Mouse (Mus musculus) myocyte (in vitro differentiated cells): ENCODE data around the gene Raph1. TPM values are rescaled to one million over a fixed set of nuclear protein-coding genes. Genes with fewer than 3 reads are reported as not detected.

Source experiments
- H3K27me3 ChIP-seq: one replicate; pipeline ENCODE4 v1.6.1; 2011; ENCODE audit not compliant: control insufficient read depth, insufficient read depth, insufficient read length
- H3K36me3 ChIP-seq: one replicate; pipeline ENCODE4 v1.6.1; 2011; ENCODE audit not compliant: control insufficient read depth, insufficient read depth
- H3K4me2 ChIP-seq: one replicate; pipeline ENCODE4 v1.6.1; 2011; ENCODE audit warnings: low read depth, control low read depth
- H3K4me3 ChIP-seq: one replicate; pipeline ENCODE4 v1.5.1; 2011; ENCODE audit warnings: mild to moderate bottlenecking, control low read depth, moderate library complexity
- H3K79me2 ChIP-seq: one replicate; pipeline ENCODE4 v1.6.1; 2011; ENCODE audit not compliant: control insufficient read depth, insufficient read depth
- H3ac ChIP-seq: one replicate; pipeline ENCODE4 v1.6.1; 2011; ENCODE audit not compliant: control insufficient read depth, insufficient read length
- CEBPB ChIP-seq: IDR thresholded peaks from 2 replicates; pipeline ENCODE4 v1.6.1; 2011; ENCODE audit warnings: mild to moderate bottlenecking, moderate library complexity; ENCODE audit not compliant: poor library complexity, insufficient read depth, severe bottlenecking
- E2F4 ChIP-seq: IDR thresholded peaks from one replicate; pipeline ENCODE4 v1.6.1; 2011; ENCODE audit warnings: mild to moderate bottlenecking, control low read depth, moderate library complexity; ENCODE audit not compliant: insufficient read depth
- MAX ChIP-seq: IDR thresholded peaks from one replicate; pipeline ENCODE4 v1.6.1; 2011; ENCODE audit warnings: low read depth, mild to moderate bottlenecking, control low read depth
- MYOD1 ChIP-seq, 3 experiments: IDR thresholded peaks; one replicate each; pipeline ENCODE4 v1.6.1; 2011; ENCODE audit warnings: control low read depth in 2 of 3, low read depth in 2 of 3, mild to moderate bottlenecking in 2 of 3, moderate library complexity in 1 of 3; ENCODE audit not compliant: insufficient read length in 2 of 3, control insufficient read depth in 1 of 3
- MYOG ChIP-seq, 3 experiments: IDR thresholded peaks; one replicate each; pipeline ENCODE4 v1.6.1; 2011; ENCODE audit warnings: control low read depth in 2 of 3, low read depth in 2 of 3, mild to moderate bottlenecking in 2 of 3; ENCODE audit not compliant: insufficient read length in 2 of 3, control insufficient read depth in 1 of 3, insufficient read depth in 1 of 3
- POLR2A ChIP-seq: IDR thresholded peaks from one replicate; pipeline ENCODE4 v1.6.1; 2011; ENCODE audit warnings: low read depth, mild to moderate bottlenecking, control low read depth, moderate library complexity; ENCODE audit not compliant: insufficient read length
- POLR2AphosphoS2 ChIP-seq: IDR thresholded peaks from one replicate; pipeline ENCODE4 v1.6.1; 2011; ENCODE audit warnings: low read depth, control low read depth; ENCODE audit not compliant: insufficient read length
- REST ChIP-seq: IDR thresholded peaks from one replicate; pipeline ENCODE4 v1.6.1; 2011; ENCODE audit warnings: mild to moderate bottlenecking, control low read depth, moderate library complexity; ENCODE audit not compliant: insufficient read depth, insufficient read length
- SRF ChIP-seq: IDR thresholded peaks from one replicate; pipeline ENCODE4 v1.6.1; 2011; ENCODE audit warnings: low read depth; ENCODE audit not compliant: control insufficient read depth, insufficient read length
- TCF12 ChIP-seq: IDR thresholded peaks from one replicate; pipeline ENCODE4 v1.6.1; 2011; ENCODE audit warnings: mild to moderate bottlenecking, control low read depth; ENCODE audit not compliant: poor library complexity, insufficient read depth, severe bottlenecking
- TCF3 ChIP-seq: IDR thresholded peaks from one replicate; pipeline ENCODE4 v1.6.1; 2011; ENCODE audit warnings: low read depth, control low read depth; ENCODE audit not compliant: insufficient read length
- USF1 ChIP-seq: IDR thresholded peaks from one replicate; pipeline ENCODE4 v1.6.1; 2011; ENCODE audit warnings: low read depth, mild to moderate bottlenecking, control low read depth, moderate library complexity
- polyA plus RNA-seq: library from polyadenylated mRNA; unstranded; fragments of >200 nt; fragmentation: generic; extraction: Trizol; gene quantifications from one replicate; pipeline ENCODE4 v1.2.1, GENCODE M21; 2012; ENCODE audit warnings: missing spikeins

Raph1 gene
- polyA plus RNA-seq, 1 experiment, result 7.4 TPM

DNA sequence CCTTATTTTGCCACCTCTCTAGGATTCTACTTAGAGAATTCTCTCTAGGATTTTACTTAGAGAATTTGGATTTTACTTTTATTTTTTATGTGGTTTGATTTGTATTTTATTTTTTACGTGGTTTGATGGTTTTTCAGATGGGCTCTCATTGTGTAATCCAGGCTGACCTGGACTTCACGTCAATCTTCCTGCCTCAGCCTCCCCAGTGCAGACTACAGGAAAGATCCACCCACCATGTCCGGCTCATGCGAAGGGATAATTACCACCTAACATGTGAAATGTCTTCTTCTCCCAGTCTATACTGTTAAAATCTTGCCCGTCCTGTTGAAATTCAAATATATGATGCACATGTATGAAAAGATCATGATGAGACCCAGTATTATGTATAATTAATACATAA, 2.2 kb downstream of the Raph1 start:
- no peaks in the 10 kb centered on the region for H3K27me3 ChIP-seq
- peak overlapping the region; percentile 89 for H3K4me2 ChIP-seq
- peaks cover 8% of the 10 kb centered on the region for H3K36me3 ChIP-seq
- no peak for TF ChIP-seq MYOD1 (IDR thresholded peaks at IDR 0.05; ENCODE audit: control insufficient read depth in 1 of 3, insufficient read length in 2 of 3, low read depth in 2 of 3)
- no peak for TF ChIP-seq TCF3
- TF ChIP-seq CEBPB, result no peak
- no peak for TF ChIP-seq TCF12
- TF ChIP-seq POLR2AphosphoS2, result no peak
- no peak for TF ChIP-seq POLR2A
- TF ChIP-seq MYOG (IDR thresholded peaks at IDR 0.05; ENCODE audit: control insufficient read depth in 1 of 3, insufficient read depth in 1 of 3, insufficient read length in 2 of 3, low read depth in 2 of 3), result no peak
- TF ChIP-seq E2F4, result no peak
- TF ChIP-seq REST, result no peak
- TF ChIP-seq MAX, result no peak
- TF ChIP-seq SRF, result no peak
- no peak for TF ChIP-seq USF1
- peak overlapping the region; percentile 49 for H3K4me3 ChIP-seq
- H3ac ChIP-seq, result no peak overlapping the region
- peaks cover 63% of the 10 kb centered on the region for H3K79me2 ChIP-seq

DNA sequence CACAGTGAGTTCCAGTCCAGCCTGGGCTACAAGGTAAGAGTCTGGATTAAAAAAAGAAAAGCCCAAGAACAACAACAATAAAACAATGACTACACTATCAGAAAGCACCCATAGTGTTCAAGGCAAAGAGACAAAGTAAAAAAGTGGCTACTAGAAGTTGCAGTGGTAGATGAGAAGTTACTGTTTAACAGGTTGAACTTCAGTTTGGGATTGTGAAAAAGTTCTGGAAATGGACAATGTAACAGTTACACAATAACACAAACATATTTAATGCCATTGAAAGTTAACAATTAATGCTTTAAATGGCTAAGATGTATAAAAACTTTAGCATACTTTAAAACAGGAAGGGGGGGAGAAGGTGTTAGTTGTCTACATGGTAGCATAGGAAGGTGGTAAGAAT, 3.9 kb downstream of the Raph1 start:
- H3K4me3 ChIP-seq, result no peak overlapping the region
- no peaks in the 10 kb centered on the region for H3K27me3 ChIP-seq
- H3K4me2 ChIP-seq, result no peak overlapping the region
- peaks cover 8% of the 10 kb centered on the region for H3K36me3 ChIP-seq
- H3K79me2 ChIP-seq, result peaks cover 80% of the 10 kb centered on the region
- TF ChIP-seq MAX (no peak), CEBPB (no peak), POLR2A (no peak), MYOD1 (IDR thresholded peaks at IDR 0.05; ENCODE audit: control insufficient read depth in 1 of 3, insufficient read length in 2 of 3, low read depth in 2 of 3) (no peak), POLR2AphosphoS2 (no peak), MYOG (IDR thresholded peaks at IDR 0.05; ENCODE audit: control insufficient read depth in 1 of 3, insufficient read depth in 1 of 3, insufficient read length in 2 of 3, low read depth in 2 of 3) (no peak), TCF3 (no peak), REST (no peak), E2F4 (no peak), USF1 (no peak), SRF (no peak), TCF12 (no peak)
- no peak overlapping the region for H3ac ChIP-seq

DNA sequence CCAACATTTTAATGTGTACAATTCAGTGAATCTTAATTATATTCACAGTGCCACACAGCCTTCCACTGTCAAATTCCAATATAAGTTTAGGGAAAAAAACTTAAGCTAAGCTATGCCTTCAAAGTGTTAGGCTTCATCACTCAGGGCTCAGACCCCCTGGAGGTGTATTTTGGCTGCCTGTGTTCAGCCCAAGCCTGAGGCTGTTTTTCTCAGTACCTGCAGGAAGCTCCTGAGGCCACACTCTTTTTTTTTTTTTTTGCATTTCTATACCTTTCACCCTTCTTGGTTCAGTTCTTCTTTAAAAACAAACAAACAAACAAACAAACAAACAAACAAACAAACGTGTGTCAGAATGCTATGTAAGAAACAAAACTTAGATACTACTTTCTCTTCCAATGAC, 23.2 kb downstream of the Raph1 start:
- Histone ChIP-seq H3ac (no peak overlapping the region), H3K79me2 (peaks cover 94% of the 10 kb centered on the region), H3K4me2 (no peak overlapping the region), H3K36me3 (no peaks in the 10 kb centered on the region), H3K4me3 (no peak overlapping the region), H3K27me3 (no peaks in the 10 kb centered on the region)
- TF ChIP-seq MAX, result no peak
- TF ChIP-seq E2F4, result no peak
- TF ChIP-seq POLR2AphosphoS2, result no peak
- no peak for TF ChIP-seq TCF12
- TF ChIP-seq MYOG (IDR thresholded peaks at IDR 0.05; ENCODE audit: control insufficient read depth in 1 of 3, insufficient read depth in 1 of 3, insufficient read length in 2 of 3, low read depth in 2 of 3), result no peak
- TF ChIP-seq MYOD1 (IDR thresholded peaks at IDR 0.05; ENCODE audit: control insufficient read depth in 1 of 3, insufficient read length in 2 of 3, low read depth in 2 of 3), result no peak
- no peak for TF ChIP-seq USF1

DNA sequence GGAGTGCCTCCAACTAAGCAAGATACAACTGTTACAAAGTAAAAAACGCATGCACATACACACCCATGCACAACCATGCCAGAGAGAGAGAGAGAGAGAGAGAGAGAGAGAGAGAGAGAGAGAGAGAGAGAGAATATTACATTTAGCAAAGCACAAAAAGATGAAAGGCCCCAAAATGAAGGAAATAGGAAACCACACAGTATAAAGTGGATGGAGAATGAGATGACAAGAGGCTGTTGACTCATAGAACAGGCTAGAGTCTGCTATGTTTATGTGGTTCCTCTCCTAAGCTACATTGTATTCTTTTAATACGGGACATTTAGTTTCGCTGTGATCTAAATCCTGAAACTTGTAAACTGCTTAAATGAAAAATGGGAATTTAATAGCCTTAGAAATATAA, 27.6 kb downstream of the Raph1 start:
- Histone ChIP-seq H3K4me3 (no peak overlapping the region), H3K36me3 (no peaks in the 10 kb centered on the region), H3K4me2 (no peak overlapping the region), H3K27me3 (no peaks in the 10 kb centered on the region), H3K79me2 (peaks cover 96% of the 10 kb centered on the region), H3ac (no peak overlapping the region)
- TF ChIP-seq MYOD1 (IDR thresholded peaks at IDR 0.05; ENCODE audit: control insufficient read depth in 1 of 3, insufficient read length in 2 of 3, low read depth in 2 of 3) (no peak), TCF12 (no peak), MAX (no peak), MYOG (IDR thresholded peaks at IDR 0.05; ENCODE audit: control insufficient read depth in 1 of 3, insufficient read depth in 1 of 3, insufficient read length in 2 of 3, low read depth in 2 of 3) (no peak), E2F4 (no peak), POLR2AphosphoS2 (no peak), TCF3 (no peak), REST (no peak), CEBPB (no peak), USF1 (no peak), SRF (no peak), POLR2A (no peak)

DNA sequence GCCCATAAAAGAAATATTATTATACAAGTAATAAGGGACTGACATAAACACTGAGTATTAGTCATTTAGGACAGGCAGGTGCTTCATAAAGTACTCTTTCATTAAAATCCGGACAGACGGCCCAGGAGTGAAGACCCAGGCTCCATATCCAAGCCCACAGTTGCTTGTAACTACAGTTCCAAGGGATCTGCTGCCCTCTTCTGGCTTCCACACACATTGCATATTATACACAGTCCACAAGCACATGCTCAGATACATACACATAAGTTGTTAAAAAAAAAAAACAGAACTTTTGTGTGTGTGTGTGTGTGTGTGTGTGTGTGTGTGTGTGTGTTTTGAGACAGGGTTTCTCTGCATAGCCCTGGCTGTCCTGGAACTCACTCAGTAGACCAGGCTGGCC, 32.0 kb downstream of the Raph1 start:
- Histone ChIP-seq H3K27me3 (no peaks in the 10 kb centered on the region), H3K4me3 (no peak overlapping the region), H3ac (no peak overlapping the region), H3K4me2 (no peak overlapping the region), H3K79me2 (peaks cover 60% of the 10 kb centered on the region), H3K36me3 (peaks cover 25% of the 10 kb centered on the region)
- TF ChIP-seq USF1 (no peak), REST (no peak), TCF3 (no peak), TCF12 (no peak), MYOG (IDR thresholded peaks at IDR 0.05; ENCODE audit: control insufficient read depth in 1 of 3, insufficient read depth in 1 of 3, insufficient read length in 2 of 3, low read depth in 2 of 3) (no peak), POLR2A (no peak), POLR2AphosphoS2 (no peak), E2F4 (no peak)
